Mouse (Mus musculus): Measurements from ENCODE around the gene Rps6kb2. TPM values are rescaled to one million over a fixed set of nuclear protein-coding genes. Genes with fewer than 3 reads are reported as not detected.

Rps6kb2 gene
- total RNA-seq (2015) (21.0 and 26.7 TPM in 2 replicates), total RNA-seq (2017) (21.0 and 25.0 TPM in 2 replicates)

DNA sequence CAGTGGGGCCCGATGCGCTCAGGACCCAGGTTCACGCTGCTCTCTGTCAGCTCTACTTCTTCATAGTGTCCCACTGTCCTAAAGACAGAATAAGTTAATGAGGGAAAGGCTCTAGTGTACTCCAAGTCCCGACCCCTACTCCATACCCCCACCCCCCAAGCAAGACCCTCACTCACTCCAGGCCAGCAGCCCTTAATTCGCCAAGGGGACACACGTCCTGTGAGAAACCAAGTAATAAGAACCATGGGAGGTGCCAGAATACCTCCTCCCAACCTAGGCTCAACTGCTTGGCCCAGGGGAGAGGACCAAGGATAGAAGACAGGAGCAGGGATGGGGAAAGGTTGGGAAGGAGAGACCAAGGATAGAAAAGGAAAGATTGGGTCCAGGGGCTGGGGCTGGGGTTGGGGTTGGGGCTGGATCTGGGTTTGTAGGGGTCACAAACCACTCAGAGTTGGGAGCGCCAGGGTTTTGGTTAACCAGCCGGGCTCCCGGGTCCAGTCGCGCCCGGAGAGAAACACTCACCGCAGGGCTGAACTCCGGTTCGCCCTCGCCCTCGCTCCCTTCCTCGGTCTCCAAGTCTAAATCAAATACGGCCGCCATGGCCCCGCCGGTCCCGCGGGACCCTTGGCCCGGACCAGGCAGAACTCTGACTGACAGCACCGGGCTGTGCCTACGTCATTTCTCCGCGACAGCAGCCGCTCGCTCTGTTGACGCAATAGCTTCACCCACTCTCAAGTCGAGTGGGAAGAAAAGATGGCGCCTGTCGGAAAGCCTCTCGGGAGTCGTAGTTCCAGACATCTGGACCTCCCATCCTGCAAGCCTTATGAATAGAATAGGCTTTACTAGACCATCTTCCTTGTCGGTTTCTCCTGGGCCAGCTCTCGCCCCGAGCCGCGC lies at the start of gene Rps6kb2:
Gene Rps6kb2, minus strand, starts transcription at position 709 of the 897 bp plus-strand sequence.
- peak; percentile 99 for ATAC-seq (ENCODE audit: poor library complexity, severe bottlenecking)

DNA sequence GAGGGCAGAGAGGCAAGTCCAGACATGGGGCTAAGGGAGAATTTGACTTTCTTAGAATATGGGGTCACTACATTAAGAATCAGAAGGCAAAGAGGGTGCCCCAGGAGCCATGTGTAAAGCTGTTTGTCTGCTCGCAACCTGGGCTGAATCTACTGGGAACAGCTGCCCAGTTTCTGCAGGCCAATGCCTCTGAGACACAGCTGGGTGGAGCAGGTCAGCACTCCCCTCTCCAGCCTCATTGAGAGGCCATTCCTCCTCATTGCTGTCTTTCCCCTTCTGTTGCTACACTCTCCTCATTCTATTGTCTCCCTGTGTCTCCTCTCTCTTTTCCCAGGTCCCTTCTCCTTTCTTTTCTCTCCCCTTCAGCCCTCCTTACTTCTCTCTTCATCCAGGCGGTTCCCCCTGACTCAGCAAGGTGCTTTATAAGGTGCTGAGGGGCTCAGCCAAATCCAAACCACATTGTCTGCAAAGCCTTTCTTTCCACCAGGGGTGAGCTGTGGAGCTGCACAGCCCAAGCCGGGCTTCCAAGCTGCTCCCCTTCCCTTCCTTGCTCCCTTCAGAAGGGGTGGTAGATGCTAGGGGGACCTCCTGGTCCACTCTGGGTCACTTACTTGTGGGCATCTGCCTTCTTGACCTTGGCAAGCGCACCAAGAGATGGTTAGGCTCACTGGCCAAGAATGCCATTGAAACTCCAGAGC lies 48.9 kb upstream of the Rps6kb2 start:
- no peak for ATAC-seq (ENCODE audit: poor library complexity, severe bottlenecking)

DNA sequence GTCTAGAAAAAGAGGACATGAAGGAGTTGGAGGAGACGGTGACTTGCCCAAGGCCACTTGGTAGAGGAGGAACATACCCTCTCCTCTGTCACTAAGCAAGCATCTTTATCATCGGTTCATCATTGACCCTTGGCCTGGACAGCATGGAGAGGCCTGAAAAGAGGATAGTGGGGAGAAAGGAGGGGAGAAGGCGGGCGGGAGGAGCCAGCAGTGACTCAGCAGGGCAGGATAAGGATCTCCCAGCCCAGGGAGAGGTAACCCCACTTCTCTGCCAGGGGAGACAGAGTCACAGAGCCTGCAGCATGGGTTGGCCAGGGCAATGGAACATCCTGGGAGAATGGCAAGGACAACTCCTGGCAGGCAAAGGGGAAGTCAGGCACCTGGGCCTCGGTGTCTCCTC lies 45.4 kb upstream of the Rps6kb2 start:
- no peak for ATAC-seq (ENCODE audit: poor library complexity, severe bottlenecking)

DNA sequence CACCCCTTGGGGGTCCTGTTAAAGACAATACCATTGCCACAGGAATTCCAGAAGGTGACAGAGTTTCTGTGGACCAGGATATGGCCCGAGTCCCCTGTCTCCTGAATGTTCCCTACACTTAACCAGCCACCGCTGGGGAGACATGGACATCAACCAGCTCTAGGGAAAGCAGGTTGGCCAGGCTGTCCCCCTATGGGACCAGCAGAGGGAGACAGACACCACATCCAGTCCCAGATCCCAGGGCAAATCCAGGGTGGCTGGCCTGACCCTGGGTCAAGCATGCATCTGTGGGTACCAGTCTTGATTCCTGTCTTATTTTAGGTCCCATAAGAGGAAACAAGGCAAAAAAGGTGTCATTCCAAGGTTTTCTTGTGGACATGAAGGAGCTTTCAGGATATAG lies 43.8 kb upstream of the Rps6kb2 start:
- ATAC-seq (ENCODE audit: poor library complexity, severe bottlenecking), result peak; percentile 86

DNA sequence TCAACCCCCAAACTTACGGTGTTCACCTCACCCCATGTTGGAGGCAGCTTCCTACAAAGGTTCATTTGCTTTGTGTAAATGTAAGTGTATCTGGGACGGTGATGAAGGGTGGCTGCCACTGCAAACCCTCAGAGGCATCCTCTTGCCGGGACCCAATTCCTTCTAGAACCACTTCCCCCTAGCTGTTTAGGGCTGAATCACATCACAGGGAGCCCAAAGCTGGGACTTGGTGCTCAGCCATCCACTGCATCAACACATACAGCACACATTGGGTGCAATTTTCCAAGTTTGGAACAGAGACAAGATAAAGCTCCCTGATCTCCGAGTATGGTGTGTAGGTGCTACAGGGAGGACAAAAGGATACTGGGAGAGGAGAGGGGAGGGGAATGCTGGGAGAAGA lies 41.7 kb upstream of the Rps6kb2 start:
- no peak for ATAC-seq (ENCODE audit: poor library complexity, severe bottlenecking)

DNA sequence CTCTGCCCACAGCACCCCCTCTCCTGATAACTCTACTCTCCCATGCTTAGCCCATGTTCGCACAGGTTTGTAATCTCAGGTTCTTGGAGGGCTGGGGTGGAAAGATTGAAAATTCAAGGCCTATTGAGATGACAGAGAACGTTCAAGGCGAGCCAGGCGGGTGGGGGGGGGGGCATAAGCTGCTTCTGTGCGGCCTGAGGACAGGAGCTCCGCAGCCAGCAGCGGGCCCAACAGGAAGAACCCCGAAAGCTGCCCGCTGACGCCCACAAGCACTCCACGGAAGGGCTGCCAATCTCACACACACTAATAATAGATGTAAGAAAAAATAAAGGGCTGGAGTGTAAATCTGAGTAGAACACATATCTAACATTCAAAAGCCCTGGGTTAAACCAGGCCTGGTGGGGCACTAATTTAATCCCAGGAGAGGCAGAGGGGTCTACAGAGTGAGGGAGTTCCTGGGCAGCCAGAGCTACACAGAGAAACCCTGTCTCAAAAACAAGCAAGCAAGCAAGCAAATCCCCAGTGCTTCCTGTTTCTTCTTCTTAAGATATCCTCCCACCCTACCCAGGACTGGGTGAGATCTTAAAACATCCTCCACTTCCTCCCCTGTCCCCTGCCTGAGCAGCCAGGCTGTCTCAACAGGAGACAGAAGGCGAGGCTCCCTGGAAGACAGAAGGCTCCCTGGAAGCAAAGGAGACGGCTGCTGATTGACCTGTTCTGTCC lies 40.6 kb upstream of the Rps6kb2 start:
- ATAC-seq (ENCODE audit: poor library complexity, severe bottlenecking), result peak; percentile 36

DNA sequence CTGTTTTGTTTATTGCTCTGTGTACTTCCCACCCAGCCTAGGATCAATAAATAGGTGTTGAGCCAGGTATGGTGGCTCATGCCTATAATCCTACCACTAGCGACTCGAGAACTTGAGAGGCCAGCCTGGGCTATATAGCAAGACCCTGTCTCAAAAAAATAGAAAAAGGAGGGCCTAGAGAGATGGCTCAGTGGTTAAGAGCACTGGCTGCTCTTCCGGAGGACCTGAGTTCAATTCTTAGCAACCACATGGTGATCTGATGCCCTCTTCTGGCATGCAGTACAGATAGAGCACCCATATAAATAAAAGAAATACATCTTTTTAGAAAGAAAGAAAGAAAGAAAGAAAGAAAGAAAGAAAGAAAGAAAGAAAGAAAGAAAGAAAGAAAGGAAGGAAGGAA lies 40.0 kb upstream of the Rps6kb2 start:
- ATAC-seq (ENCODE audit: poor library complexity, severe bottlenecking), result no peak

DNA sequence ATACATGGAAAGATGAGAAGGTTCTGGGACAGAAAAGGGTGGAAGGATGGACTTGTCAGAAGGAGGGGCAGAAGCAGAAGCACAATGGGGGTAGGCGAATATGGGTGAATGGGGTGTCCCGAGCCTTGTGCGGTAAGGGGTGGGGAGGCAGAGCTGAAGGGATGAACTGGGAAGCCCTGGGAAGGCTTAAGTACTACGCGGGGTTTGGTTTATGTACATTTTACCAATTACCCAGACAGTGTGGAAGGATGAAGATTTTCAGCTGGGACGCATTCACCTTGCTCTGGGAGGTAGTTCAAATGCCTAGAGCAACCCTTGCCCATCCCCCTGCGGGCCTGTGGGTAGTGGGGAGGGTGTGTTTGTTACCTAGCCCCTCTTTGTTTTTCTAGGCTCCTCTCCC lies 39.0 kb upstream of the Rps6kb2 start:
- ATAC-seq (ENCODE audit: poor library complexity, severe bottlenecking), result no peak

DNA sequence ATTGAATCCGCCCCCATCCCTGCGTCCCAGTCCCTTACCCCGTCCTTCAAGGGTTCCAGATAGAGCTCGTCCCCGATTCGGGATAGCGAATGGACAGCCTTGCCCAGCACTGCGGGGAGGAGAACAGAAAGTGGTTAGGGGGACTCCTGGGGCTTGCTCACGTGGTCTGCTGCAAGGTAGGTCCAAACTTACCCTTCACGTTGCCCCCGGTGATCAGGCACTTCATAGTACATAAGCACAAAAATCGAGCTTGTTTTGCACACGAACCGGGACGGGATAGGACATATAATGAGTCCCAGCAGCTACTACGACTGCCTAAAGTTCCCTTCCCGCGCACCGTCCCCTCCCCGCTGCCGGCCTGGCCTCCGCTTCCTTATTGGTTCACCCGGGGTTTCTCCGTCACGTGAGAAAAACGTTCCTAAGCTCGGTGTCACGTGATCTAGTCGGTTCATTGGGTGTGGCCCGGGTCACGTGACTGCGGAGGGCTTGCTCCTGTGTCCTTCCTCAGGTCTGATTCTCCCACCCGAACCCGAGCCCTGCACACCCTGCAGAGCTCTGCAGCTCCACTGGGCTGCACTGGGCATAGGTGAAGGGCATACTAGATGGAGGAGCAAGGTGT lies 38.2 kb upstream of the Rps6kb2 start, which contains the start of gene Rad9a:
Gene Rad9a, minus strand, starts transcription at position 372 of the 619 bp plus-strand sequence.
- ATAC-seq (ENCODE audit: poor library complexity, severe bottlenecking), result peak; percentile 86

DNA sequence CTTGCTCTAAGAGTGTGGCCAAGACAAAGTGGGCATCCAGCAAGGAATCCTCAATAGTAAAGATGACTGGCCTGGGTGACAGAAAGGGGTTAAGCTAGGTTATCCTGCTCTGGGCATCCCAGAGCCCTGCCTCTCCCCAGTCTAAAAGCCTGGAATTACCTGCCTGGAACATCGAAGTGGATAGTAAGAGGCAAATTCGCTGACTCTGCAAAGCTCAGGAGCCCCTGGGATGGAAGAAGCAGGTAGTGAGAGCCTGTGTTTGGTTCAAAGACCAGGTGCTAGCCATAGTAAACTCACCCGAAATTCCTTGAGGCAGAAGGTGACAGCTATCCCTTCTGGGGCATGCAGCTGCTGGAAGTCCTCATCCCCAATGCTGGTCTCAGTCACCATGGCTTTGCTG lies 34.0 kb upstream of the Rps6kb2 start:
- no peak for ATAC-seq (ENCODE audit: poor library complexity, severe bottlenecking)

DNA sequence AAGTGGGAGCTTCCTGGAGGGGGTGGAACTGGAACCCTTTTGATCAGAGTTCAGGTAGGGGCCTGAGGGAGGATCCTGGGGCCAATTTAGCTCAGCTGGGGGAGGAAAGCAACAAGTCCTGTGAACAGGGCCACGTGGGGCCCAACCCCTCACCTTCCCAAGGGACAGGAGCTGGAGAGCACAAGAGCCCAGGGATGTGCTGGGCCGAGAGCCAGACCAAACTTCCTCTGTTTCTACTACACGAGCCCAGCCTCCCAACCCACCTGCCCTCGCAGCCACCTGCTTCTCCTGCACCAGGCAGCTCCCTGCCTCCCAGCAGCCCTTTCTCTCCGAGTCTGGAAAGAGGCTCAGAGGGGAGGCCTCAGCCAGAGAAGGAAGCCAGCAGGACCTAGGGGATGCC lies 33.4 kb upstream of the Rps6kb2 start:
- no peak for ATAC-seq (ENCODE audit: poor library complexity, severe bottlenecking)

DNA sequence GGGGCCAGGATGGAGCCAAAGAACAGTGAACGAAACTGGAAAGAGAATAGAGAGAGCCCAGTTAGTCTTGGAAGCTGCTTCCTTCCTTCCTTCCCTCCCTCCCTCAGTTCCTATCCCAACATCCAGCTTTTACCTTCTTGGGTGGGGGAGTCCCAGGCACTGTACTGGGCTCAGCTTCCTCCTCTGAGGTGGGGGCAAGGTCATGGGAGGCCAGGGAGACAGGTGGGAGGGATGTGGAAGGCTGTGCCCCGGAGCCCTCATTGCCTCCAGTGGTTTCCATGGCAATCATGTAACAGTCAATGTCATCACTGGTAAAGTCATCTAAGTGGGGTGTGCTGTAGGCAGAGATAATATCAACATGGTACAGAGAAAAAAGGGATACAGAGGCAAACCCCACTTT lies 32.9 kb upstream of the Rps6kb2 start:
- ATAC-seq (ENCODE audit: poor library complexity, severe bottlenecking), result no peak

DNA sequence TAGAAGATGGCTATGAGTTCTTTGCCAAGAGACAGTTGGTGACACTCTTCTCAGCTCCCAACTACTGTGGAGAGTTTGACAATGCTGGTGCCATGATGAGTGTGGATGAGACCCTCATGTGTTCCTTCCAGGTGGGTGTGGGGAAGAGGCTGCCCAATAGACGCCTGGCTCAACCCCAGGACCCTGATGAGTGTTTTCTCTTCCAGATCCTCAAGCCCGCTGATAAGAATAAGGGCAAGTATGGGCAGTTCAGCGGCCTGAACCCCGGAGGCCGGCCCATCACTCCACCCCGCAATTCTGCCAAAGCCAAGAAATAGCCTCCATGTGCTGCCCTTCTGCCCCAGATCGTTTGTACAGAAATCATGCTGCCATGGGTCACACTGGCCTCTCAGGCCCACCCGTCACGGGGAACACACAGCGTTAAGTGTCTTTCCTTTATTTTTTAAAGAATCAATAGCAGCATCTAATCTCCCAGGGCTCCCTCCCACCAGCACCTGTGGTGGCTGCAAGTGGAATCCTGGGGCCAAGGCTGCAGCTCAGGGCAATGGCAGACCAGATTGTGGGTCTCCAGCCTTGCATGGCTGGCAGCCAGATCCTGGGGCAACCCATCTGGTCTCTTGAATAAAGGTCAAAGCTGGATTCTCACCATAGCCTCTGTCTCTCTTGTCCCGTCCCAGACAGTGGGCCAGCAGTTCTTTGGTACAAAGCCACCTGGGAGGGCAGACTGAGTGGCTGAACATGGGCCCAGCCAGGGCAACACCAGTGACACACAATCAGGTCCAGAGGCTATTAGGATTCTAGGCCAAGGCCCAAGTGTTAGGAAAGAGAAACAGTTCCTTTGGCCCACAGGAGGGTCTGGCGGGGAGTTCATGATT lies 31.9 kb upstream of the Rps6kb2 start:
- ATAC-seq (ENCODE audit: poor library complexity, severe bottlenecking), result no peak

DNA sequence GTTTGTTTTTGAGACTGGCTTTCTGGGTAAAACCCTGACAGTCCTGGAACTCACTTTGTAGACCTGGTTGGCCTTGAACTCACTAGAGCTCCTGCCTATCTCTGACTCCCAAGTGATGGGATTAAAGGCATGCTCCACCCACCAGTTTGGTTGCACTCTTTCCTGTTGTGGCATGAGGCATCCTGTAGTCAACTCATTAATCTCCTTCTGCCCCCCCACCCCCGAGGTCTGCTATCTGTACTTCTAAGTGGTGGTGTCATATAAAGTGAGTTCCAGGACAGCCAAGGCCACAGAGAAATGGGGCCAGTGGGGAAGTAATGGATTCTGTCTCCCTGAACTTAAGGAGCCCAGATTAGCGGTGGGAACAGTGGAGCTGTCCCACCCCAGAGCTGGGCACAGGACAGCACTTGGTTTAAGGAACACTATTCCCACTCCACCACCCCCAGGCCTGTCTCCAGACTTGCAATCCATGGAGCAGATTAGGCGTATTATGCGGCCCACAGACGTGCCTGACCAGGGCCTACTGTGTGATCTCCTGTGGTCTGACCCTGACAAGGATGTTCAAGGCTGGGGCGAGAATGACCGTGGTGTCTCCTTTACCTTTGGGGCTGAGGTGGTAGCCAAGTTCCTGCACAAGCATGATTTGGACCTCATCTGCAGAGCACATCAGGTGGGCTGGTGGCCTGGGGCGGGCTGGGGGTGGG lies 31.0 kb upstream of the Rps6kb2 start:
- ATAC-seq (ENCODE audit: poor library complexity, severe bottlenecking), result no peak

DNA sequence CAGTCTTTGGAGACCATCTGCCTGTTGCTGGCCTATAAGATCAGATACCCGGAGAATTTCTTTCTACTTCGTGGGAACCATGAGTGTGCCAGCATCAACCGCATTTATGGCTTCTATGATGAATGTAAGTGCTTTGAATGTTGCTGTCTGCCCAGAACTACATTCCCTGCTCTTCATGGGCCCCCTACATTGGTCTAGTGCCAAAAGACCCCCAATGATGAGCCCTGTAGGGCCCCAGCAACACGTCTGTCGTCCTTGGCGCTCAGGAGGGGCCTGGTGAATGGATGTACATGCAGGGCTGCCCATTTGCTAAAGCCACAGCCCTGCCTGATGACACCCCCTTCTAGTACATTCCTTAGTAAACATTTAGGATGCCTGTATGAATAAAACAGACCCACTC lies 30.0 kb upstream of the Rps6kb2 start:
- no peak for ATAC-seq (ENCODE audit: poor library complexity, severe bottlenecking)

DNA sequence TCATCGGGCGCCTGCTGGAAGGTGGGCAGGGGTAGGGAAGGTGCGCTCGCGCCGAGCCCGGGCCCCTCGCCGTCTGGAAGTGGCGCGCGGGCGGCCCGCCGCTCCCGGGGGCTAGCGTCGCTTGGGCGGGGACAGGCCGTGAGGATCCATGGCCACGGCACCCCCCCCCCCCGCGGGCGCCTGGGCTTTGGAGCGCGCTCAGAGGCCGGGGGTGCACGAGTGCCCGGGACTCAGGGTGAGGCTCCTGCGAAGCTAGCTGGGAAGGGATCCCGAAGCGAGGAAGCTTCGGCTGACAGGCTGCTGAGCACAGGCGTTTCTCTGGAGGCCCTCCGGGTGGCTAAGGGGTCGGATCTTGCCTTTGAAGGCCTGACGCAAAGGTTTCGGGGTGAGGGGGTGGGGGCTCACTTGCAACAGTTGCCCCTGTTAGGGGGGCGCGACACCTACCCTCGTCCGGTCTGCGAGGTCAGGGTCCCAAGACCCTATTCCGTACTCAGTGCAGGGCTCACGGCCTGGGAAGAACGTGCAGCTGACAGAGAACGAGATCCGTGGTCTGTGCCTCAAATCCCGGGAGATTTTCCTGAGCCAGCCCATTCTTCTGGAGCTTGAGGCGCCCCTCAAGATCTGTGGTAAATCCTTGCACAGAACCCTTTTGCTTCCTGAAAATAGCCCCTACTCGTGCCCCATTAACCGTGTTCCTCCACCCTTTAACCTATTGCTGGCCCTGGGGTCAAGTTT lies 29.3 kb upstream of the Rps6kb2 start:
- no peak for ATAC-seq (ENCODE audit: poor library complexity, severe bottlenecking)

DNA sequence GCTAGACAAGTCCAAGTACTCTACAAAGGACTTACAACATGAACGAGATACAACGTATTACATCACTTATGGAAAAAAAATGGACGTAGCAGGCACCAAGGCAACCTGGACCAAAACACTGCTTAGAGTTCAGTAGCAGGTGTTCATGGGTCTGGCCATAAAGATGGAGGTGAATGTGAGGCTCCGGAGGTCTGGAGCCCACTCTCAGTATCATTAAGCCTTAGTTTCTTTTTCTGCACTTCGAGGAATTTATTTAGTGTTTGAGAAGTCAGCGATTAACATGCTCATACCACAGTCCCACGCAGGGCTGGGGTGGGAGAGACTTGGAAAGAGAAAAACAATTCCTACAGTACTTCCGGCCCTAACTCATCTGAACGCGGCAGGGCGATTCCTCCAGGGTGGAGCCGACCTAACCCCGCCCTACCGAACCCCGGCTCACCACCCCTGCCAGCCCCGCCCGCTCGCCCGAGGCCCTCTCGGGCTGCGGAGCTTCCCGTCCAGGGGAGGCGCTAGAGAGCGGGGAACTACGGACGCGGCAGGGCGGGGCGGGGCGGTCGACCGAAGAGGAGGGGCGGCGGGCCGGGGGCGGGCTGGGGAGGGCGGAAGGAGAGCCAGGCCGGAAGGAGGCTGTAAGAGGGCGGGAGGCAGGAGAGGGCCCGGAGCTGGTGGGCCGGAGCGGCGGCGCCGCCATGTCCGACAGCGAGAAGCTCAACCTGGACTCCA lies 28.5 kb upstream of the Rps6kb2 start, which contains the start of gene Ppp1ca:
Gene Ppp1ca, plus strand, starts transcription at position 538 of the 723 bp plus-strand sequence.
- peak; percentile 94 for ATAC-seq (ENCODE audit: poor library complexity, severe bottlenecking)

DNA sequence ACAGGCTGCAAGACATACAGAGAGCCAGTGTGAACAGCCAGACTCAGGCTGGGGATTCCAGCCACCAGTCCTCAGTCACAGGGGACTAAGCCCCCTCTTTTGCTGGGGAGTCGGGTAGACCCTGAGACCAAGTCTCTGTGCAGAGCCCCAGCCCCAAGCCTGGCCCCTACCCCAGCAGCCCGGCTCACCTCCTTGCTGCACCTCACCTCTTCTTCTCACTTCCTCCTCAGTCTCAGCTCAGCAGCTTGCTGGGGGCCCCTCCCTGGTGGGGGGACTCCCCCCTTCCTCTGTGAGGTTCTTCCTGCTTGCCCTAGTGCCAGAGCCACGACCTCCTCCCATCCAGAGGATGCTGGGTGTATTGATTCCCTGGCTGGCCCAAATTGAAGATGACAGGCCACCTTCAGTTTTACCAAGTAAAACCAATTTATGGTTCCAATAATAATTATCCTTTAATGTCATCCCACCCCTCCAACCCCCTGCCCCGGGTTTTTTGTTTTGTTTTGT lies 27.7 kb upstream of the Rps6kb2 start, which contains the start of gene Tbc1d10c:
Gene Tbc1d10c, minus strand, starts transcription at position 454 of the 504 bp plus-strand sequence.
- ATAC-seq (ENCODE audit: poor library complexity, severe bottlenecking), result peak; percentile 72

Data from megakaryocyte, adult 5-6 weeks (primary cell).